Mouse (Mus musculus): Measurements from ENCODE around the gene Wscd2.

- TF ChIP-seq EP300 (optimal IDR thresholded peaks at IDR 0.05) = no peak
- TF ChIP-seq CTCF (IDR thresholded peaks at IDR 0.05; ENCODE audit: low read depth) = no peak
Measured at GRCm38 (mm10) chr5:113489617-113490016, 516 bp upstream of the Wscd2 start.

All from stomach, postnatal 0 days (tissue).